Mouse (Mus musculus) 3T3-L1 (cell line): ENCODE results near the gene R3hdm1.
"Not testable (repeated sequence)": the region's sequence is repeated elsewhere in the genome, so short reads cannot be mapped to it uniquely, and the experiment has no call there.

Source experiments
- DNase-seq: peaks from one replicate; pipeline ENCODE4 v3.0.0-alpha.2; 2015; ENCODE audit warnings: low read depth, low spot score

R3hdm1 gene

DNA sequence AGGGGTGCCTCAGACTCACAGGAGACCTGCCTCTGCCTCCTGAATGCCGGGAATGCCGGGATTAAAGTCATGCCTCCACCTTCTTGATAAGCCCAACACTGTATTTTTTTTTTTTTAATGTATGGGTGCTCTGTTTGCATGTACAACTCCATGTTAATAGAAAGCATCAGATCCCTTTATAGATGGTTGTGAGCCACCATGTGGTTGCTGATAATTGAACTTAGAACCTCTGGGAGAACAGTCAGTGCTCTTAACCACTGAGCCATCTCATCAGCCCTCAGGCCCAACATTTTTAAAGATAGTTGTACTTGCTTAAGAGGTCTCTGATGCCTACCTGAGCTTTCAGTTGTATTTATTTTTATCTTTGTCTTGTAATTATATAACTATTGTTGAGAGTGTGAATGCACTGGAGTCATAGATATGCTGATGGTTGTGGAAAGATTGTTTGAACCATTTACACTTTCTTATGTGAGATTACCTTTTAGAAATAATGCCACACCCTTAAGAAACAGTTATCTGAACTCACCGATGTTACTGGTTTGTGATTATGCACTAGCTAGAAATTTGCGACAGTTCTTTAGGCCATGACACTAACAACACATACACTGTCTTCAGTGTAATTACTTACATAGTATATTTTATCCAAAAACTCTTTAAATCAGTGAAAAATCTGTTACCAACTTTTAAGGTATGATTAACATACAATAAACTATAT, 18.0 kb downstream of the R3hdm1 start:
- DNase-seq = no peak

GRCm38 (mm10) chr1:128136222-128136621, 33.1 kb downstream of the R3hdm1 start:
- not testable (repeated sequence) for DNase-seq

DNA sequence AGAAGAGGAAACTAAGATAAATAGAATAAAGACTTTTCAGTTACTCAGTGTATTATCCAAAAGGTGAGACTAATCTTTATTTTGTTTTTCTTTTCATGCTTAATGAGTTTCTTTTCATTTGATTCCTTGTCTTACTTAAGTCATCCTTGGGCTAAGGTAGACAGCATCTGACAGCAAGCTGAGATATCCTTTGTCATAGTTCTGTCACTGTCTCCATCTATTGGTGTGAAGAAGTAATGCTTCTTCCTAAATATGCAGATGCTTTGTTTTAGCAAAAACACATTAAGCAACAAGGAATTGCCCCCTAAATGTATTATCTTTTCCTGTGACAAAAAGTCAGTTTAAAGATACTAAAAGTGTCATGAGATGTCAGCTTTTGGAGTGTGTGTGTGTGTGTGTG, 37.9 kb downstream of the R3hdm1 start:
- peak; percentile 64 for DNase-seq

DNA sequence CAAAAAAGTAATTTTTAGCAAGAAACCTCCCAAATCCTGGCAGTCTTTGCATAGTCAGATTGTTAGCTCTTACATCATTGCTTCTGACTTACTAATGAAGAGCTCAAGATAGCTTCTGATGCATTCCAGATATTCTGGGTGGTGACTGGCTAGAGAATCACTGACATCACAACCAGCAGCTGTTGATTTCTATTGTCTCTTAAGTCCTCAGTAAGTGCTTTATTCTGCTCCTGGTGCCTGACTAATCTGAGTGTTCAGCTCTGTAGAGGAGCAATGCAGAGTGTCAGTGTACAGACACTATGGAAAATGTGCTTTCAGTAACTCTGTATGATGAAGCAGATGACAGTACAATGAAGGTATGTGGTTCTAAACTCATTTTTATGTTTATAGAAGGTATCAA, 38.6 kb downstream of the R3hdm1 start:
- DNase-seq = no peak

DNA sequence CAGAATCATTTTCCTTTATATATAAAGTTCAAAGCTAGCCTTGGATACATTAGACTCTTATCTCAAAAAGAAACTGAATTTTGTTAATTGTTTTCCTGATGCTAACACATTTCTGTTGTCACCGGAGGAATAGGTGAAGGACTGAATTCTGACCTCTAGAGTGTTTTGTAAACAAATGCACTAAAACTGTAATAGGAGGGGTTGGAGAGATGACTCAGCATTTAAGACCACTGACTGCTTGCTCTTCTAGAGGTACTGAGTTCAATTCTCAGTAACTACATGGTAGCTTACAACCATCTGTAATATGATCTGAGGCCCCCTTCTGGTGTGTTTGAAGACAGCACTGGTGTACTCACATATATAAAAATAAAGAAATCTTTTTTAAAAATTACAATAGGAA, 63.9 kb downstream of the R3hdm1 start:
- DNase-seq = no peak

GRCm38 (mm10) chr1:128170104-128170503, 67.0 kb downstream of the R3hdm1 start:
- no peak for DNase-seq

DNA sequence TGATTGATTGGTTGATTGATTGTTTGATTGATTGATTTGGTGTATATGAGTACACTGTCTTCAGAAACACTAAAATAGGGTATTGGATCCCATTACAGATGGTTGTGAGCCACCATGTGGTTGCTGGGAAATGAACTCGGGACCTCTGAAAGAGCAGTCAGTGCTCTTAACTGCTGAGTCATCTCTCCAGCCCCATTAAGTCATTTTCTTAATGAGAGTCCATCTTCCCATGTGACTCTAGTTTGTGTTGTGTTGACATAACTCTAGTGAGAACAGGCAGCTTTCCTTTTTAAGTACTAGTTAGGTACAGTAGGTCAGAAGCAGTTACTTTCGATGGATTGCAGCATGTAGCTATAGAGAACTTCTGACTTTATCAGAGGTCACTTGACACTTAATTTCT, 88.3 kb downstream of the R3hdm1 start:
- no peak for DNase-seq

DNA sequence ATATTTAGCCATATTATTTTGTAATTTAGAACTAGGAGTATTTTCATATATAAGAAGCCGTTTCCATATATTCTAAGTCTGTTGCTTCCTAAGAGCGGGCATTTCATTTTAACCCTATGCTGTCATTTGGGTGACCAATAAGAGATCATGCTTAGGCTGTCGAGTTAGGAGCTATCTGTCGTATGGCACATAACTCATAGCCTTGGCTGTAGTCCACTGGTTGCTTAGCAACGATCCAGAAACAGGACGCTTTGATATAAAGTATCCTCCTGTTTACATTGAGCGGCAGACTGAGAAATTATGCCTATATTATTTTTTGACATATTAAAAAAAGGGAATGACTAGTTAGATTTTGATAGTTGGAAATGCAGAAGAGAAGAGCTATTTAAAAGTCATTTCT, 89.3 kb downstream of the R3hdm1 start:
- no peak for DNase-seq

DNA sequence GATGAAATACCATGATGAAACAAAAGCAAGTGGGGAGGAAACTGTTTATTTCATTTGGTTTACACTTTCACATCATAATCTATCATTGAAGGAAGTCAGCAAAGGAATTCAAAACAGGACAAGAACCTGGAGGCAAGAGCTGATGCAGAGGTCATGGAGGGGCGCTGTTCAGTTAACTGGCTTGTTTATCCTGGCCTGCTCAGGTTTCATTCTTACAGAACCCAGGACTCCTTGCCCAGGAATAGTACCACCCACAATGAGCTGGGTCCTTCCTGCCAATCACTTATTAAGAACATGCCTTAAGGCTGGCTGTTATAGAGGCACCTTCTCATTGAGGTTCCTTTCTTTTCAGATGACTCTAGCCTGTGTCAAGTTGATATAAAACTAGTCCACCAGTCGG, 90.9 kb downstream of the R3hdm1 start:
- DNase-seq = peak; percentile 14

GRCm38 (mm10) chr1:128197353-128197752, 94.3 kb downstream of the R3hdm1 start:
- no peak for DNase-seq

DNA sequence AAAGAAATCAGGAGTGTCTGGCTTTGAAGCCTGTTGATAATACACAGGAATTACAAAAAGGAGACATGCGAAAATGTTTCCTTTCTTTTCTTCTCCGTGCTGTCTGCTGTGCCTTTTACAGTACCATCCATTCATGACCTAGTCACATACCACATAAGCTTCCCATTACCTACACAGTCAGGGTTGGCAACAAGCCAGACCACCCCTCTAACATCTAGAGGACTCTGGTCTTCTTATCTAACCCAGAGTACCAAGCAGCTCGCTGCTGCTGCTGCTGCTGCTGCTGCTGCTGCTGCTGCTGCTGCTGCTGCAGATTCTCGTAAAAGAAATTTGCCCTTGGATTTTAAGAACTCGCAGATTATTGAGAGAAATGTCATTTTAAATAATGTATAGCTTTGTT, 110.2 kb downstream of the R3hdm1 start:
- DNase-seq = peak; percentile 25

DNA sequence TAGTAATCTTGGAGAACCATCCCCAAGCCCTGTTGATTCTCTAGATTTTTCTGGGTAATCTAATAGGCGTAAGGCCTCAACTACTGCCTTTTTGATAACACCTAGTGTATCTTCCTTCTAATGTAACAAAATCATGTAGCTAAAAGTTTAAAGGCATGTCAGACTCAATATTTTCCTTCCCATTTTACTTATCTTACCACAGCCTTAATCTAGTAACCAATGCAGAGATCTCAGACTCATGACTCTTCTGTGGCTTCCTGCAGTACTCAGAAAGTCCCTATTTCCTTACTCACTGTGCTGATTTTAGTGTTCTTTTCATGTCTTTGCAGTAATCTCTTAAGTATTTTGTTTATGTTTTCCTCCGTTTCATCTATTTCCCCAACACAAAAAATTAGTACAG, 118.8 kb downstream of the R3hdm1 start:
- no peak for DNase-seq

DNA sequence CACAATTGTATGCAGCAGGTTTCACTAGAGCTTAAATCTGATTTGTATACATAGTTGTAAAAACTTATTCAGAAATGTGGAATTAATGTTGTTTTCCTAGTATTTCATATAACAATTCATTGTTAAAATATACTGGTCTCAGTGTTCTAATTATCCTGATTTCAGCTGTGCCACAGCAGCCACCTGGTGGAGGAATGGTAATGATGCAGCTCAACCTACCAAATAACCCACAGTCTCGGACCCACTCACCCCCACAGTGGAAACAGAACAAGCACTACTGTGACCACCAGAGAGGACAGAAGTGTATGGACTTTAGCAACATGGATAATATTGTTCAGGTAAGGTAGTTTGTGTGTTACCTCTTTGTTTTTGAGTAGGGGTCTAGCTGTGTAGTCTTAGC, 120.2 kb downstream of the R3hdm1 start:
- peak; percentile 26 for DNase-seq

DNA sequence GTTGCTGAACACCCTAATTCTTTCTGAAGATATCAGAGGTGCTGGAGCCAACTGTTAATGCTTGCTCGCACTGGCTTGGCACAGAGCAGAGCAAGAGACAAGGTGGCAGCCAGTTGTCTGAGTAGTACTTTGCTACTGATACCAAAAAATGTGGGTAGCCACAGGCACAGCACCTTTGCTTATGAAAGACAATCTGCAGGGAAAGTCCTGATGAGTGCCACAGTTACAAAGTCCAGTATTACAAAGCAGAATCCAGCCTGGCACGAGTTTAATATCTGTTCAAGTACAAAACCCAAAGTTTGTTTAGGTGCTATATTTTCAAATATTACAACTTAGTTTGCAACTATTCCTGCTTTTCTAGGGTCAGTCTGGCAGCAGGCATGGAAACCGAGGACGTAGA, 132.1 kb downstream of the R3hdm1 start:
- DNase-seq = no peak

GRCm38 (mm10) chr1:128243627-128243995, 140.5 kb downstream of the R3hdm1 start, which contains the start of gene Ubxn4:
Ubxn4 (plus strand) TSS chr1:128243964.
- no peak for DNase-seq

GRCm38 (mm10) chr1:128243996-128244726, 141.1 kb downstream of the R3hdm1 start:
- peak; percentile 99 for DNase-seq

GRCm38 (mm10) chr1:128244727-128245355, 141.7 kb downstream of the R3hdm1 start:
- peak; percentile 58 for DNase-seq

DNA sequence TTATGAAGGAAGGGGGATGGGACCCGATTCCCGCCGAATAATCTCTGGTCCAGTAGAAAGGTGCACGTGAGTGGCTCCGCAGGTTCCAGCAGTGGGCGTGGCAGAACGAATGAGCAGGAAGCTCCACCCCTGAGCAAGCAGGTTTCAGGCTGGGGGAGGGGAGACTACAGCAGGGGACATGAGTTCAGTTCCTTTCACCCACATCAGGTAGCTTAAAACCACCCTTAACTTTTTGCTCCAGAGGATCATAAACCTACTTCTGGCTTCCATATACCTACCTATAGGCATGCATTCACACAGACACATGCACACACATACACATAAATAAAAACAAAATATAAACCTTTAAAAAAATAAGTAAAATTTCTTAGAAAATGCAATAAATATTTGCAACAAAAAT, 164.0 kb downstream of the R3hdm1 start:
- DNase-seq = not testable (repeated sequence)

GRCm38 (mm10) chr1:128270731-128271130, 167.6 kb downstream of the R3hdm1 start:
- DNase-seq = peak; percentile 69

- DNase-seq = no peak
Measured at GRCm38 (mm10) chr1:128275908-128276307, 172.8 kb downstream of the R3hdm1 start.

- DNase-seq = no peak
Measured at GRCm38 (mm10) chr1:128278563-128278962, 175.5 kb downstream of the R3hdm1 start.

DNA sequence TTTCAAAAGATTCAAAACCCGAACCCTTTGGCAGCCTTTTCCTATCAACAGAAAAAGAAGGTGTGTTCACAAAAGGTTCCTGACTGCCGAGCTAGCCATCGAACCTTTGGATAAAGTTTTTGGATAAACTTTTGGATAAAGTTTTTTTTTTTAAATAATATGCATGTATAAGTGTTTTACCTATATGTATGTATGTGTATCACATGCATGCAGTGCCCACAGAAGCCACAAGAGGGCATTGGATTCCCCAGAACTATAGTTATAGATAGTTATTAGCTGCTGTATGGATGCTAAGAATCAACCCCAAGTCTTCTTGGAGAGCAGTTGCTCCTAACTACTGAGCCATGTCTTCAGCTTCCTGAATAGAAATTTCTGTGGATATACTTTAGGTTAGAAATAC, 178.7 kb downstream of the R3hdm1 start:
- peak; percentile 35 for DNase-seq

GRCm38 (mm10) chr1:128282924-128283323, 179.8 kb downstream of the R3hdm1 start:
- no peak for DNase-seq
